Mouse (Mus musculus): ENCODE measurements around the gene Olfr869.

Olfr869 gene

DNA sequence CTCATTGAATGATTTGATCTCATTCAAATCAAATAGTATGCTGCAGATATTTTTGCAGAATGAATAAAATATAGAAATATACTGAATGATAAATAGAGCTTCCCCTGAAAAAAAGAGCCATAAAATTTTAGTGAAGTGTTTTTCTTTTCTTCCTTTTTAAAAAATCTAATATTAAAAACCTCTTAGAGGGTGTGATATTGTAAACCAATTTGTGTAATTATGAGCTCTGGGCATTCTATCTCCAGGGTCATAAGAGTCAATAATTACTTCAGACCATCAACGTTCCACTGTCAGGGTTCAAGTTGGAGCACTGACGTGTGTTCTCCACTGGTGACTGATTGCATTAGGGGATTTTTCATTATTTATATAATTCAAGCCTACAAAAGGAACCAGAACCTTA, at the start of gene Olfr869:
TSS of gene Olfr869 (plus strand) at position 301 of the 400 bp plus-strand sequence.
- no peak for DNase-seq (ENCODE audit: low spot score)

DNA sequence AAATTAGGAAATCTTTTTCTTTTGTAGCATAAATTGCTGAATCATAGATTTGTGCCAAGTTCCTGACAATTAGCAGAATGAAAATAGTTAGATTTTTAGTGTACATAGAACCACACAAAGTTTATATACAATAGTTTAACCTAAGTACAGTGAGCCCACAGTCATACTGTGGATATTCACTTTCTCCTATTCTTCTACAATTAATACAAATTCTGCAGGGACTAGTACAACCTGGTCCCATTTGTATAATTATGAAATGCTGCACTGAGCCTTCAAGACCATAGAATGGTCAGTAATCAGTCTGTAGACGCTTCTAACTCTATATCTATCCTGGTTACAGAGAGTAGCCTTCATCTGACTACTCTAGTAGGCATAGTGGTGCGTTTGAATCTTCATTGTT, 30.5 kb upstream of the Olfr869 start, which contains the start of gene Olfr868:
TSS of gene Olfr868 (plus strand) at position 301 of the 400 bp plus-strand sequence.
- DNase-seq (ENCODE audit: low spot score), result no peak

DNA sequence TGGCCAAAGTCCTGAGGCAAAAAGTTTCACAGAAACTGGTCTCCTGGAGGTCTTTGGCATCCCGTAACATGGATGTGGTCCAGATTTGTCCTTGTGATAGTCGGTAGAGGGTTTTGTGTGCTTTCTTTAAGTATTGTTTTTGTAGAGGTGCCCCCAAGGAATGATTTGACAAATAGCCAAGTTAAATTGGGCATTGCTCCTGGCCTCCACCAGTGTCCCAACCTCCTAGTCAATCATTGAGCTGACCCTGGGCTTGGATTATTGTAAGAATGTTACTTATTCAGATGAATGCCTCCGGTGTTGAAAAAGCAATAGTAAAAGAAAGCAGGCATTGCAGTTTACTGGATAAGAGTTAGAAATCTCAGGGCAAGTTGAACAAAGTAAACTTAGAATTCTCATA, 20.9 kb downstream of the Olfr869 start:
- DNase-seq (ENCODE audit: low spot score), result no peak

DNA sequence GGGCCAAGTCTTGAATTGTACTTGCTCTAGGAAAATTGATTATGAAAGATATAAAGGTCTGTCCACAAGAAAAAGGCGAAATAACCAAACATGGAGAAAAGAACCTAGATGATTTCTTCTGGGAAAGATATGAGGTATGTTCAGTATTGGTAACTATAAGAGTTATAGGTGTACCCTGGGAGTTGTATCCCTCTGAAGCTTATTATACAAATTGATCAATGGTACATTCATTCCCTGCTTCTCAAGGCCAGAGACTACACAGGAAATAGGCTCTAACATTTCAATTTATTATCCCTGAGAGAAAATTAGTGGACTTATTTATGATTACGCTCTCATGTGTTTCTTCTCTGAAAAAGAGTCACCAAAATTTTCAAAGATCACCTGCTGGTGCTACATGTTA, 45.1 kb downstream of the Olfr869 start, which contains the start of gene Olfr870:
TSS of gene Olfr870 (minus strand) at position 101 of the 400 bp plus-strand sequence.
- no peak for DNase-seq (ENCODE audit: low spot score)

DNA sequence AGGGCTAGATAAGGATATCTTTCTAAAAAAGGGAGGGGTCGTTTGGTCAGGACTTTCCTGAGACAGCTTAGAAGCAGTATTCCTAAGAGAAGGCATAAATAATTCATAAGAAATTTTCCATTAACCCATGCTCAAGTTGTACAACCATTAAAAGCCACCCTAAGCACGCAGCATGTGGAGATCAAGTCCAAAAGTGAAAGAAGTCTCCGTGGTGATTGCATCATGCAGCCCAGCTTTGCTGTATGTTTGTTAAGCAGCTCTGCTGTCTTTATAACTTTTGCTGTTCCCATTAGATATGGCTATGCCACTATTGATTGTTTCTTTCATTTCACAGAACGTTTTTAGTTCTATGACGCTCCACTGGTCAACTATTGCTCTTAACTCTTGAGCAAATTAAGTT, 50.7 kb downstream of the Olfr869 start:
- DNase-seq (ENCODE audit: low spot score), result no peak

All from adipocyte (in vitro differentiated cells).